Mouse (Mus musculus) right cerebral cortex, adult 18-20 months (tissue): ENCODE data around the gene Ilf2.

Source experiments
- DNase-seq: peaks from one replicate; pipeline ENCODE4 v3.0.0; 2022; ENCODE audit warnings: mixed read lengths

Ilf2 gene

DNA sequence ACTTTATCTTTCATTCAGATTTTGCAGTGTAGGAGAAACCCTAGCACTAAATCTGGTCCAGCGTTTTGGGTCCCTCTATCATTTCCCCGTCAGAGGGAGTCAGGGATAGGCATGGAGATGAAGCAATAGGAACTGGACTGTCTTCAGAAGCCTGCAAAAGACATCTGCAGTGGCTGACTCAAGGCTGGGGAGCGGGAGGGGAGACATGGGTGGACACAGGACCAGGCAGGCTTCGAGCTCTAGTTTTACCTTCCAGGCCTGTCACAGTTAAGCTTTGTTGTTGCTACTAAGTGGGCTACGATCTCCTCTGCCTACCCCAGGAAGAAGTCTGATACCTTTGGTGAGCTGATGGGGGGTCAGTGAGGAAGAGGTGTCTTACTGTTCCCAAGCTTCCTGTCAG is 36.4 kb downstream of the Ilf2 start:
- DNase-seq: no peak

- DNase-seq: no peak
These were observed 37.2 kb downstream of the Ilf2 start for GRCm38 (mm10) chr3:90512948-90513642.

DNA sequence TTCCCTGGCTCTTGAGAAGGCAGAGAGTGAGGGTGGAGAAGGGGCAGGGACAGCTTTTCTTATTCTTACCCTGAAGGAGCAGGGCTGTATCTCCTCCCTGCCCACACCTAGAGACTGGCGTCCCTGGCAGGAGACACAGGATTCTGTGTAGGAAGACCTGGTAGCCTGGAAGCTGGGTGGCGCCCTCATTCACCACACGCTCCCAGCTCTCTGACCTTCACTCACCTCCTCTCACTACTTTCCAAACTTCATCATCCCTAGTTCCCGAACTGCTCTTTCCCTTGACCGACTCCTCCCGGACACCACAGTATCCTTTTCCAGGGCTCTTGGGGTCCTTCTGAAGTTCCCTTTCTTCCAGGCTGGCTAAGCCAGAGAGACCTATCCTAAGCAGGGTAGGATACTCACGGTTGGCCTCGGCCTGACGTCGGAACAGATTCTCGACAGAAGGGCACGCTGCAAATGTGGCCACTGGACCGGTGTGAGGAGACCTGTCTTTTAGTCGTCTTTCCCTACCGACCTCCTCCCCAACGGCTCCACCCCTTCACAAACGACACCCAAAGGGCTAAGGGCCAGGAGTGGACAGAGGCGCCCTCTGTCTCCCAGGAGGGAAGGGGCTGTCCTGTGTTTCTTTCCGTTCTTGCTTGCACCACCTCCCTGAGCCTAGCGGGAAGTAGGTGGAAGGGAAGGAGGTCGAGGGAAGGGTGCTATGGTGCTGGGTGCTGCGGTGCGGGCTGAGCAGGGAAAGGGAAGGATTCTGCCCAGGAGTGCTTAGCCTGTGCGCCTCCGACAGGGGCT is 38.1 kb downstream of the Ilf2 start, which contains the start of the genes S100a1 and S100a13:
S100a1 (minus strand) TSS at position 597 of the 795 bp plus-strand sequence.
S100a13 (plus strand) TSS at position 640 of the 795 bp plus-strand sequence.
- peak; percentile 69 for DNase-seq

DNA sequence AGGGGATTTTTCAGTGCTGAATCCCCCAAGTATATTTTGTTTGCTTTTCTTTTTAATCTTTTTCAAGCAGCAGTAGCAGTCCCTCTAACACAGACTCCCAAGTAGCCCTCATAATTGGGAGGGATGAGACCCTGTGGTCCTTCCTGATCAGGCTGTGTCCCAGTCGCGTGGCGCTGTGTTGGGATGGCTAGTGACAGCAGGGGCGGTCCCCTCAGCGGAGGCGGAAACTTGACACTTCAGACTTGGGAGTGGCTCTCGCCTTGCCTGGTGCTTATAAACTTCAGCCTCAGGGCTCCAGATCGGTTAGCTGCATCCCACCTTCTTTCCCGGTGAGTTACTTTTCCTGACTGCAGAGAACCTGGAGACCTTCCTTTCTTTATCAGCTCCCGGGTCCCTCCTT is 38.8 kb downstream of the Ilf2 start:
- no peak for DNase-seq

- no peak for DNase-seq
These were observed 39.3 kb downstream of the Ilf2 start for GRCm38 (mm10) chr3:90515242-90515641.

DNA sequence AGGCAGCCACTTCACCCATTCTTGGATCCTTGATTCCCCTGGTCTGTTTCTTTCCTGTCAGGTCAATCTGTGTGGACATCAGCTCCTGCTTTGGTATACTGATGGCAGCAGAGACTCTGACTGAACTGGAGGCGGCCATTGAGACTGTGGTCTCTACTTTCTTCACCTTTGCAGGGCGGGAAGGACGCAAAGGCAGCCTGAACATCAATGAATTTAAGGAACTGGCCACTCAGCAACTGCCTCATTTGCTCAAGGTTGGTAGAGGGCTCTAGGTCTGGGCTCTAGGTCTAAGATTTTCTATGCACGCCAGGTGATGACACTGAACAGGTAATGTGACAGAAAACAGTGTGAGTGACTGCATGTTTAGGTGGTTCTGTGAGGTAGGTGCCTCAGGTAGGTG is 39.9 kb downstream of the Ilf2 start:
- DNase-seq: no peak

DNA sequence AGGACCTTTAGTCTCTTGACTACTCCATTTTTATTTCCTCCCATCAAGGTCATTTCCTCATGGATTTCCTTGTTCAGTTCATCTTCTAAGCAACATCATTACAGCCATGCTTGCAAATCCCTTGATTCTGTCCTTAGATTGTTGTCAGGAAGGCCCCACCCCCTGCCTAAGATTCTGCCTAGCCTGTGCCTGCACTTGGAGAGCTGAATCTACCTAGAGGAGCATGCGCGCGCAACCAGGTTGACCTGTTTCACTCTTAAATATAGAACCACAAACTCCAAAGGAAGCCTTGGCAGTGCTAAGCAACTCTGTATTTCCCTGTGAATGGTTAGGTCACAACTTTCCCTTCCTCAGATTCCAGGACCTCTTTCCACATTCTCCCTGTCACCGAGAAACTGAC is 41.8 kb downstream of the Ilf2 start:
- no peak for DNase-seq

- DNase-seq: peak; percentile 68
These were observed 49.5 kb downstream of the Ilf2 start for GRCm38 (mm10) chr3:90525421-90525820.

GRCm38 (mm10) chr3:90526076-90526475 is 50.1 kb downstream of the Ilf2 start:
- no peak for DNase-seq

DNA sequence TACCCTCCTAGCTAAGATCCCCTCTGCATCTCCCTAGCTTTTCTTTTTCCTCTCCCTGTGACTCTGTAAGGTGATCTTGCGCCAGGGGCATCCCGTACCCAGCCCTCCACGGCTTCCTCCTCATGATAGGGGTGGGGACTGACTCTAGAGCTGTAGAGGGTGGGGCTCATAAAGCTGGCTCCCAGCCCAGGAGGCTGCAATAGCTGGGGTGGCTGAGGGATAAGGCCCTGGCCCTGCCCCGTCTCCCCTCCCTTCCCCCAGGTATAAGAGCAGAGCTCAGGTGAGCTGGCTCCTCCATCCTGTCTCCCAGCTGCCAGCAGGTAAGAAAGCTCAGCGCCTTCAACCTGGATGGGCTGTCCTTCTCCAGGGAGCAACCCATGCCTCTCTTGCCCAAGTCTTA is 50.7 kb downstream of the Ilf2 start, which contains the start of gene S100a14:
S100a14 (plus strand) TSS at position 277 of the 400 bp plus-strand sequence.
- no peak for DNase-seq

DNA sequence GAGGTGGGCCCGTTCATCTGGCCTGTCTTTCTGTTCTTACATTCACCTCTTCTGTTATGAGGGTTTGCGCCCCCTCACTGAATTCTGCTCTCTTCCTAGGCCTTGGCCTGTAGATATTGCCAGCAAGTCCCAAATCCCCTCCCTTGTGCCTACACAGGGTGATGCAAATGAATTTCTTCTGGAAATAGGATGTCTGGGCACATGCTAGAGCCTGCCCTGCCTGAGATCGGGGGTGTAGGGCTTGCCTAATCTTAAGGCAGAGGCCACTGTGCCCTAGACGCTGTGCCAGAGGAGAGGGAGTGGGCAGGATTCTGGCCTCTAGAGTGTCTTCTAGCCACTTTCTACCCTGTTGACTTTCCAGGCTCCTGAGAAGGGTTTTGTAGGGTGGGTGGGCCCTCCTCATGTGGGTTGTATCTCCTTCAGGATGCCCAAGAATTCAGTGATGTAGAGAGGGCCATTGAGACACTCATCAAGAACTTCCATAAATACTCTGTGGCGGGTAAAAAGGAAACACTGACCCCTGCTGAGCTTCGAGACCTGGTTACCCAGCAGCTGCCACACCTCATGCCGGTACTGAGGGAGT is 51.5 kb downstream of the Ilf2 start:
- DNase-seq: no peak

DNA sequence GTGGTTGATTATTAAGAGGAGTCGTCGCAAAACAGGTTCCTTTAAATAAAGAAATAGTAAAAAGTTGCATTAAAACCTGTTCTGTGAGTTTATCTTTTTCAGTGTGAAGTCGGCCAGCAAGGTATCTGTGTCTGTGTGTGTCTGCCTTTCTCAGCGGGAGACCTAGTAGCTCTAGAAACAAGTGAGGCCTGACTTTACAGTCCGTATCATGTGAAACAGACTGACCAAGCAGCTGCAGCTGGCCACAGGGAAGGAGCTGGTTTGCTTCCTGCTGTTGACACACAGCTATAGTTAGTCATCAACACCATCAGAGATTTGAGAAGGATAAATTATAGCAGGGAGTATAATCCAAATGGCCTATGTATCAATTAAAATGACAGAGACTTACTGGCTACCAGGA is 55.8 kb downstream of the Ilf2 start:
- DNase-seq: no peak

DNA sequence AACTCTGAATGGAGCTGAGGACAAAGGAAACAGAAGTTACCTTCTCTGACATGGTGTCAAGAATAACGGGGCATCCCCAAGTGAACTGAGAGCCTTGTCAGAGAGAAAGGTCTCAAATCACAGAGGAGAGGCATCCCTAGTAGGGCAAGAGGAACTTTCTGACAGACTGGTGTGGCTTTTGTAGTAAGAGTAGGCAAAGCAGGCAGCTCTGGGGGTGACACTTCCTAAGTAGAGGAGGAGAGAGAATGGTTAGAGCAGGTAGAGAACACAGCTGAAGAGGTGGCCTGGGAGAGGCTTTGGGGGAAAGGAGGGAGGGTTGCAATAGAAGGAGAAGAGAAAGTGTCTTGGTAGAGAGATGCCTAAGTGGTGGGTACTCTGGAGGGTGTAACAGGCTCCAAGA is 59.5 kb downstream of the Ilf2 start:
- DNase-seq: no peak

GRCm38 (mm10) chr3:90537141-90537904 is 61.4 kb downstream of the Ilf2 start, which contains the start of gene S100a16:
S100a16 (plus strand) TSS chr3:90537254.
- DNase-seq: no peak

GRCm38 (mm10) chr3:90537905-90538296 is 62.0 kb downstream of the Ilf2 start:
- DNase-seq: no peak
